Mouse (Mus musculus): ENCODE data around the gene Tbcb.
"Not testable (repeated sequence)": the region's sequence is repeated elsewhere in the genome, so short reads cannot be mapped to it uniquely, and the experiment has no call there.

The Tbcb gene

DNA sequence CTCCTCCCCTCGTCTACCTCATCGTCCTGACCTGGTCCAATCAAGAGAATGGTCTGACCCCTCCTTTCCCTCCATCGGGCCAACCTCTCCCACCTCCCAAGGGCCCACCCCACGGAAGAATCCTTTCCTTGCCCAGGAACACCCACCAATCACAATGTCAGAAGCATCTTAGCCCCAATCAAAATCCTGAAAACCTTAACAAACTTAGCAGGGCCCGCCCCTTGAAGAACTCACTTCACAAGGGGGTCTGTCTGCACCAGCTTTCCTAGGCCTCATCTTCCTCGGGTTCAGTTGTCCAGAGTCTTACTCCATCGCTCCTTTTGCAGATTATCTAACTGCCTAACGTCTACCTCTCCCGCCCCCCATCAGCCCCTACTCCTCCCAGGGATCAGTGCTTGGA is 39.1 kb downstream of the Tbcb start:
- DNase-seq, result no peak

DNA sequence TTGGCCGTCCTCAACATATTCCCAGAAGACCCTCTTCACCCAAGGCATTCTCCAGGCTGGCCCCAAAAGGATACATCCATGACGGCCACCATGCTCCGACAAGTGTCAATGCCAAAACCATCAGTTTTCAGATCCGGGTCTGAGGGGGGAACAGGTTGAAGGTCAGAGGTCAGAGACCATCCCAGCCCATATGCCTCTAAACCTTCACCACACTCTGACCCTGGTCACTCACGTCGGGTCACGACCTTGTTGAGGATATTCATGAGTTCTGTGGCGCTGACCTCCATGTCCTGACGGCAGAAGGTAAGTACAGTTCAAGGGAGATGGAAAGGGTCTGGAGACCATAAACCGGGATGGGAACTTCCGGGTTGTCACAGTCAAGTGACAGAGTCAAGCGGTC is 40.0 kb downstream of the Tbcb start:
- no peak for DNase-seq

DNA sequence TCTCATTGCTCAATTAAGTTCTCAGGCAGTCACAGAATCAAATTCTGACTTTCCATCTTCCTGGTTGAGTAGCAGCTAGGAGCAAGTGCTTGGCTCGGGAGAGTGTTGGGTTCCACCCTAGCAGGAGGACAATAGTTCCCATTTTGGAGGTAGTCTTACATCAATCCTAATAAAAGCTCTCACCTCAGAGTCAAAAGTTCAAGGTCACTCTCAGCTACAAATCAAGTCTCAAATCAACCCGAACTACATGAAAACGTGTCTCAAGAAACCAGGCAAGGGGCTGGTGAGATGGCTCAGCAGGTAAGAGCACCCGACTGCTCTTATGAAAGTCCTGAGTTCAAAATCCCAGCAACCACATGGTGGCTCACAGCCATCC is 43.0 kb downstream of the Tbcb start:
- DNase-seq, result no peak

DNA sequence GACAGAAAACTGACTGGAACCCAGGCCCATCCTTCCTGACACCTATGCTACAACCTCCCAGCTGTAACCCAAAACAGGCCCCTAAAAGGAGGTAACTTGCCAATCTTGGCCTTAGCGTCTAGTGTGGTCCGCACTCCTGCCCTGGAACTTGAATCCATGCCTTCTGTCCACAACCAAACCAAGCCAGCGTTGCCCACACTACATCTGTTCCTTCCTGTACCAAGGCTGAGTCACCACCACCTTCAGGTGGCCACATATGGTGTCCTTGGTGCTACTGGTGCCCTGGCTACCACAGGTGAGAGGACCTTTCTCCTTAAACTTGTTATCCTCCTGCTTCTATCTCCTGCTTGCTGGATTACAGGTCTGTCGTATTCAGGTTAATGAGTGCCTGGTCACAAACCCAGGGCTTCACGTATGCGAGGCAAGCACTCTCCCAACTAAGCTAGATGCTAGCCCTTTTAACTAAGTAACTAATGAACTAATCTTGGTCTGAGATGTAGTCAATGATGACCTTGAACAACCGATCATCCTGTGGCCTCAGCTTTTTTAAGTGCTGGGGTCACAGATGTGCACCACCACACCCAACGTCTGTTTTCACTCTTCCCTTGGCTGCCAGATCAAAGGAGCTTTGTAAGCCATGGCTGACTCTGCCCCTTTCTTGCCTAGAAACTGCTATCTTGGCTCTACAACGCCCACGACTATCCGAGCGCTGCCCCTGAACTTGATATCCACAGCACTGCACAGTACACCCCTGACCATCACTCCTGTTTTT is 43.5 kb downstream of the Tbcb start:
- no peak for DNase-seq

DNA sequence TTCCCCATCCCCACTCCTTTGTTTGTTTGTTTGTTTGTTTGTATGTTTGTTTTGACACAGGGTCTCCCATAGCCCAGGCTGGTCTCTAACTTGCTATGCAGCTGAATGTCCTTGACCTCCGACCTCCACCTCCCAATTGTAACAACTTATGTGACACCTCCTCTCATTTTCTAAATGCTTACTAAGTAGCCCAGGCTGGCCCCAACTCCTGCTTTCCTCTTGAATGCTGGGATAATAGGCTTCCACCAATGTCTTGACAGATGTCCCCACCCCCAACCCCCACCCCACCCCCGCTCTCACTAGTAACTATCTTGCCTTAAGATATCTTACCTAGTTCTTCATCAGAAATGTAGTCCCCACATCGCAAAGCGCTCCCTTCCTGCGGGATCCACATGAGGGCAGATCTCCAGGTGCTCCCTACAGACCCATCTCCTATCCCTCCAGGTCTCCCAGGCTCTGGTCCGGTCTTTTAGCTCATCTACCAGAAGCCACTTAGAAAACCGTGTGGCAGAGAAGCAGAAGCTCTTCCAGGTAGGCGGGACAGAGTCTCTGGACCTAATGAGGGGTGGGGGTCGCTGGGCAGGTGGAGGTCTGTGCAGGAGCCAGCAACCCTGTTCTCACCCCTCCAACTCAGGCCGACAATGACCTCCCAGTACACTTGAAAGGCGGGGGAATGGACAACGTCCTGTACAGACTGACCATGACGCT is 47.3 kb downstream of the Tbcb start:
- DNase-seq, result no peak

DNA sequence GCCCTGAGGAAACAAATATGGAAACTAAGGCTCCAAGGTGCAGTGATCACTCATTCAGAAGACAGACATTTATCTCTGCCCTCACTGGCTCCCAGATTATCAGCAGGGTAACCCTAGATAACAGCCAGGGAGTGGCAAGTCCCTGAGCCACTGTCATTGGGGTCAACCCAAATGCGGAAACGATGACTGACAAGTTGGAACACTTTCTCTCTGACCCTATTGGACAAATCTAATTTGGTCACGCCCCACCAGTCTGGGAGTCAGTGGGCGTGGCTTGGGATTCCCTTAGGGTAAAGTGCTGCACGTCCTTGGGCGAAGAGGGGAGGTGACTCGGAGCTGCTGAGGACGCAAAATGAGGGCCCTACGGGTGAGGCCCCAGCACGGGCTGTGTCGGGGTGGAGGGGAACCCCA is 48.2 kb downstream of the Tbcb start, which contains the start of gene Cox7a1:
TSS of gene Cox7a1 (plus strand) at position 266 of the 411 bp plus-strand sequence.
- peak; percentile 66 for DNase-seq

DNA sequence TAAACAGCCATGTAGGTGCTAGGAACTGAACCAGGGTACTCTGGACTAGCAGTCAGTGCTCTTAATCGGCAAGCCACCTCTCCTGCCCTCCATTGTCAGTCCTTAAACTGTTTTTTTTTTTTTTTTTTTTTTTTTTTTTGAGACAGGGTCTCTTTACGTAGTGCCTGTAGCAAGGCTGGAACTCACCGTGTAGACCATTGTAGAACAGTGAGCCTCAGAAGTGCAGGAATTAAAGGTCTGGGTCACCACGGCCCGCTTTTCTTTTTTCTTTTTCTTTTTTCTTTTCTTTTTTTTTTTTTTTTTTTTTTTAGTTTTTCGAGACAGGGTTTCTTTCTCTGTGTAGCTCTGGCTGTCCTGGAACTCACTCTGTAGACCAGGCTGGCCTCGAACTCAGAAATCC is 48.9 kb downstream of the Tbcb start:
- not testable (repeated sequence) for DNase-seq

DNA sequence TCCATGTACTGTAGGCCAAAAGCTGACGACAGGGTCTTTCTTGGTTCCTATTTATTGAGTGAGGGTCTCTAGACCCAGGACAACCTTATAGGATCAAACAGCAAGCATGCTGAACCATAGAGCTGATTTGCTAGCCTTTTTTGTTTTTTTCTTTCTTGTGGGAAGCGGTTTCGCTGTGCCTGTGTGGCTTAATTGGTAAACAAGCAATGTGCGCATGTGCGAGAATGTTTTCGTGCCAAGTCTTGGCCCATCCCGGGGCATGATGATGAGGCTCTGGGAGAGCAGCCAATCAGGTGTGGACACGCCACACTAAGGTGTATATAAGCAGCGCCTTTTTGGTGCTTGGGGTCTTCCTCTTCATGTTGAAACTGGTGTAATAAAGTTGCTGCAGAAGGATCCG is 50.1 kb downstream of the Tbcb start:
- not testable (repeated sequence) for DNase-seq

DNA sequence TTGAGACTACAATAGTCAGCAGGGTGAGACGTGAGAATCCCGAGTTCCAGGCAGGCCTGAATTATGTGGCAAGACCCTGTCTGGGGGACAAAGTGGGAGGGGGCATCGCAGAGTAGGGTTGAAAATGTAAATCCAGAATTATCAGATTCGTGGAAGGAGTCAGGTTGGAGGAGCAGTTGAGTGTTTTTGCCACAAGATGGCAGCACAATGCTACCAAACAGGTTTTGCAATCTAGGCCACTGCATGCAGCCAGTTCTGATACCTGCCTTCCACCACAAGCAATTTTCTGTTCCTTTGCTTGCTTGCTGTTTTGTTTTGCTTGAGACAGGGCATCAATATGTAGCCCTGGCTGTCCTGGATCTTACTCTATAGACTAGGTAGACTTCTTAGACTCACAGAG is 50.8 kb downstream of the Tbcb start:
- peak; percentile 69 for DNase-seq

DNA sequence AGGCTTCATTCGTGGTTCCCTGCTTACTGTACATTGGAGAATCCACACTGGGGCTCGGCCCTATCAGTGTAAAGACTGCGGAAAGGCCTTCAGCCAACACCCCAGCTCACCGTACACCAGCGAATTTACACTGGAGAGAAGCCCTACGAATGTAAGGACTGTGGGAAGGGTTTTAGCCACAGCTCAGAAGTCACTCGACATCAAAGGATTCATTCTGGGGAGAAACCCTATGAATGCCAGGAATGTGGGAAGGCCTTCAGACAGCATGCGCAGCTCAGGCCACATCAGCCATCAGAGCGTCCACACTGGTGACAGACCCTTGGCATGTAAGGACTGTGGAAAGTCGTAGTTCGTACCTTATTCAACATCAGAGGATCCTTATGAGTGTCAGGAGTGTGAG is 53.8 kb downstream of the Tbcb start:
- DNase-seq, result no peak

DNA sequence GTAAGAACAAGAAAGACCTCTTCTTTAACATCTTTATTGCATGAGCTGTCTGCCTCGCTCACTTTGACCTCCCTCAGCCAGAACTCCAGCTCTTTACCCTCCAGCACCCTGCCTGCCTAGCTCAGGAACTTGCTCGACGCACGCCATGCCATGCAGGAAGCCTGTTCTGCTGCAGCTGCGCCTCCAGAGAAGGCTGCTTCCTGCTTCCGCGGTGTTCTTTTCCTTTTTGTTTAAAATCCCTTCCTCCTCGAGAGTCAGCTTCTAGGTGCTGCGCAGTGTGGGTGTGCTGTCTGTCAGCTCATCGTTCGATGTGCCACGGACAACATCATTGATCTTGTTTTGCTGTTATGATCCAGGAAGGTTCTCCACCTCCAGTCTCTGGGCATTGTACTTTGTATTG is 55.6 kb downstream of the Tbcb start:
- DNase-seq, result no peak
